Mouse (Mus musculus): ENCODE data around the gene Gprasp2. TPM values are rescaled to one million over a fixed set of nuclear protein-coding genes. Genes with fewer than 3 reads are reported as not detected.
A peak's percentile ranks its signal among the peaks of the same experiment; 100 is the strongest.
"Not testable (repeated sequence)": the region's sequence is repeated elsewhere in the genome, so short reads cannot be mapped to it uniquely, and the experiment has no call there.

Gprasp2 gene
- 2.1 and 3.3 TPM in 2 replicates for polyA plus RNA-seq (2015; fragmentation: Nextera tagmentation; extraction: Ambion mirVana)

DNA sequence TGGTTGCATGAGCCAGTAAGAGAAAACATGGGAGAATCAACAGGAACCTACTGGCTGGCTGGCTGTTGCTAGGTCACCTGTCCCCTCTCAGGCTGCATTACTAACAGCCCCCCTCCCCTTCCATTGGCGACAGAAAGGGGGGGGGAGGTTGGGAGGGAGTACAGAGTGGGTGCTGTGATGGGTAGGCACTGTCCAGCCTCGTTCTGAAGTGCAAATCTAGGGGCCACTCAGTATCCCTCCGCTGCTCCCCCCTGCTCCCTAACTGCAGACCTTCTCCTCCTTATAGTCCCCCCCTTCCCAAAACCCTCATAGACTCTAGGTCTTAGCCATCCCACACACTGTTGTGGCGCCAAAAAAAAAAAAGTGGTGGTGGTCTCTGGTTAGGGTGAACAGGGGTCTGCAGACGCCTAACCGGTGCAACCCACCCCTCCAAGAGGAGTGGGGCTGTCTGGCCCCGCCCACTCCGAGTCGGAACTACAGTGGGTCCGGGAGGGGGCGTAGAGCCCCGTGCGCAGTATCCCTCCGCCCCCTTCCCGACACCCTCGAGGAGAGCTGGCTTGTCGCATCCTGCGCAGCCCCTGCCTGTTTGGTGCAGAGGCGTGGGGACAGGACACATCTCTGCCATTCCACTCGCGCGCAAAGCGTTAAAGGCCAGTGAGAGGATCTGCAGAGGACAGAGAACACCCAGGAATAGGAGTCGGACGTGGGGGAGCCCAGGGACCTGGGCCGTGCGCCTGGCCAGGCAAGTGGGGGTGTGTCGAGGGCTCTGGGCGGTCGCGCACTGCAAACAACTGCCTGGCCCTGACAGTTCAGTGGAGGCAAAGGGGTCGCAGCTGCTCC, at the start of gene Gprasp2:
Gene Gprasp2 (plus strand): TSS at position 514 of the 840 bp plus-strand sequence.
- WGBS, result 26% methylated on average over 13 of the region's 32 CpGs
- not testable (repeated sequence) for DNase-seq (ENCODE audit: low spot score); H3K9ac ChIP-seq (replicated peaks; ENCODE audit: low read depth); H3K9me3 ChIP-seq (ENCODE audit: low read length); H3K27ac ChIP-seq (ENCODE audit: low read length); H3K4me1 ChIP-seq (ENCODE audit: insufficient read depth, low read depth, low read length); H3K27me3 ChIP-seq (replicated peaks; ENCODE audit: insufficient read depth, low read length); H3K36me3 ChIP-seq (ENCODE audit: insufficient read depth, low read length)
- ATAC-seq, result peak; percentile 57
- Histone ChIP-seq H3K4me2 (replicated peaks; ENCODE audit: low read depth, low read length) (peak within 1 kb of the TSS; percentile 56), H3K4me3 (ENCODE audit: low read depth, low read length) (peak within 1 kb of the TSS; percentile 18)

DNA sequence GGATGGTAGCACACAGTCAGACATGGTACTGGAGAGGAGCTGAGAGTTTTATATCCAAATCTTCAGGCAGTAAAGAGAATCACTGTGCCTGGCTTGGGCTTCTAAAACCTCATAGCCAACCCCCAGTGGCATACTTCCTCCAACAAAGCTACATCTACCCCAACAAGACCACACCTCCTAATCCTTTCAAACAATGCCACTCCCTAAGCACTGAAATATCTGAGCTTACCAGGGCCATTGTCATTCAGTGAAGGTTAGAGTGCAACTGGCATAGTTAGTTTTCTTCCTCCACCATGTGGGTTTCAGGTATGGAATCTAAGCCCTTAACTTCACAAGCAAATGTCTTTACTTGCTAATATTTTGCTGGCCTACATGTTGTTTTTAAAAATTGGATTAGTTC, 47.3 kb upstream of the Gprasp2 start:
- Histone ChIP-seq H3K4me2 (replicated peaks; ENCODE audit: low read depth, low read length) (no peak overlapping the region), H3K9me3 (ENCODE audit: low read length) (no peaks in the 10 kb centered on the region), H3K36me3 (ENCODE audit: insufficient read depth, low read length) (no peaks in the 10 kb centered on the region), H3K27ac (ENCODE audit: low read length) (no peak overlapping the region), H3K9ac (replicated peaks; ENCODE audit: low read depth) (no peak overlapping the region), H3K4me3 (ENCODE audit: low read depth, low read length) (no peak overlapping the region), H3K27me3 (replicated peaks; ENCODE audit: insufficient read depth, low read length) (no peaks in the 10 kb centered on the region), H3K4me1 (ENCODE audit: insufficient read depth, low read depth, low read length) (no peaks in the 10 kb centered on the region)
- ATAC-seq (no peak), DNase-seq (ENCODE audit: low spot score) (no peak)
- TF ChIP-seq EP300 (IDR thresholded peaks at IDR 0.05) (no peak), CTCF (IDR thresholded peaks at IDR 0.05) (no peak)

DNA sequence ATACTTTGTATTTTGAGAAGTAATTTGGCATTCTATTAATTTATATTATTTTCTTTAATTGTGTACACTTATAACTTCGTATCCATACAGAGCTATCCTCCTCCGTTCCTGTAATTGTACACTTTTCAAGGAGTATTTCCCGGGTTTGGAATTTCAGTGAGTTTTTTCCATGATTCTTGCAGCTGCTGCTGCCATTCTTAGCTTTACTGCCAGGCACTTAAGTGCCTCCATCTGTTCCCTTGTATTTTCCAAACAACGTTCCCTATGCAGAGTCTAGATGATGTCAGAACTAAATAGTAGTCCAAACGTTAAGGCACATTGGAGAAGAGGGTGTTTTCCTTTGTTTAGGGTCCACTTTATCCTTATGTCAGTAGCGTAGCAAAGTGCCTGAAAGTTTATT, 46.5 kb upstream of the Gprasp2 start:
- 71% methylated on average over 6 of the region's 6 CpGs for WGBS
- Histone ChIP-seq H3K4me3 (ENCODE audit: low read depth, low read length) (no peak overlapping the region), H3K36me3 (ENCODE audit: insufficient read depth, low read length) (no peaks in the 10 kb centered on the region), H3K4me1 (ENCODE audit: insufficient read depth, low read depth, low read length) (no peaks in the 10 kb centered on the region), H3K9ac (replicated peaks; ENCODE audit: low read depth) (no peak overlapping the region), H3K27ac (ENCODE audit: low read length) (no peak overlapping the region), H3K9me3 (ENCODE audit: low read length) (no peaks in the 10 kb centered on the region), H3K27me3 (replicated peaks; ENCODE audit: insufficient read depth, low read length) (no peaks in the 10 kb centered on the region), H3K4me2 (replicated peaks; ENCODE audit: low read depth, low read length) (no peak overlapping the region)
- no peak for DNase-seq (ENCODE audit: low spot score)
- ATAC-seq, result no peak
- TF ChIP-seq EP300 (IDR thresholded peaks at IDR 0.05) (no peak), CTCF (IDR thresholded peaks at IDR 0.05) (no peak)

DNA sequence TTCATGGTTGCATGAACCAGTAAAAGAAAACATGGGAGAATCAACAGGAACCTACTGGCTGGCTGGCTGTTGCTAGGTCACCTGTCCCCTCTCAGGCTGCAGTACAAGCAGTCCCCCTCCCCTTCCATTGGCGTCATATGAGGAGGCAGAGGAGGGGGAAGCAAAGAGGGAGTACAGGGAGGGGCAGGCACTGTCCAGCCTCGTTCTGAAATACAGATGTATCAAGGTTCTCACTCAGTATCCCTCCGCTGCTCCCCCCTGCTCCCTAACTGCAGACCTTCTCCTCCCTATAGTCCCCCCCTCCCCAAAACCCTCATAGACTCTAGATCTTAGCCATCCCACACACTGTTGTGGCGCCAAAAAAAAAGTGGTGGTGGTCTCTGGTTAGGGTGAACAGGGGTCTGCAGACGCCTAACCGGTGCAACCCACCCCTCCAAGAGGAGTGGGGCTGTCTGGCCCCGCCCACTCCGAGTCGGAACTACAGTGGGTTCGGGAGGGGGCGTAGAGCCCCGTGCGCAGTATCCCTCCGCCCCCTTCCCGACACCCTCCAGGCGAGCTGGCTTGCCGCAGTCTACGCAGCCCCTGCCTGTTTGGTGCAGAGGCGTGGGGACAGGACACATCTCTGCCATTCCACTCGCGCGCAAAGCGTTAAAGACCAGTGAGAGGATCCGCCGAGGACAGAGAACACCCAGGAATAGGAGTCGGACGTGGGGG, 43.1 kb upstream of the Gprasp2 start:
- H3K36me3 ChIP-seq (ENCODE audit: insufficient read depth, low read length); H3K9ac ChIP-seq (replicated peaks; ENCODE audit: low read depth); H3K9me3 ChIP-seq (ENCODE audit: low read length); H3K4me1 ChIP-seq (ENCODE audit: insufficient read depth, low read depth, low read length); H3K27me3 ChIP-seq (replicated peaks; ENCODE audit: insufficient read depth, low read length); H3K27ac ChIP-seq (ENCODE audit: low read length): not testable (repeated sequence)
- DNase-seq (ENCODE audit: low spot score) (peak; percentile 29), ATAC-seq (peak; percentile 80)
- Histone ChIP-seq H3K4me3 (ENCODE audit: low read depth, low read length) (peak overlapping the region; percentile 34), H3K4me2 (replicated peaks; ENCODE audit: low read depth, low read length) (peak overlapping the region; percentile 69)
- 15% methylated on average over 17 of the region's 27 CpGs for WGBS

DNA sequence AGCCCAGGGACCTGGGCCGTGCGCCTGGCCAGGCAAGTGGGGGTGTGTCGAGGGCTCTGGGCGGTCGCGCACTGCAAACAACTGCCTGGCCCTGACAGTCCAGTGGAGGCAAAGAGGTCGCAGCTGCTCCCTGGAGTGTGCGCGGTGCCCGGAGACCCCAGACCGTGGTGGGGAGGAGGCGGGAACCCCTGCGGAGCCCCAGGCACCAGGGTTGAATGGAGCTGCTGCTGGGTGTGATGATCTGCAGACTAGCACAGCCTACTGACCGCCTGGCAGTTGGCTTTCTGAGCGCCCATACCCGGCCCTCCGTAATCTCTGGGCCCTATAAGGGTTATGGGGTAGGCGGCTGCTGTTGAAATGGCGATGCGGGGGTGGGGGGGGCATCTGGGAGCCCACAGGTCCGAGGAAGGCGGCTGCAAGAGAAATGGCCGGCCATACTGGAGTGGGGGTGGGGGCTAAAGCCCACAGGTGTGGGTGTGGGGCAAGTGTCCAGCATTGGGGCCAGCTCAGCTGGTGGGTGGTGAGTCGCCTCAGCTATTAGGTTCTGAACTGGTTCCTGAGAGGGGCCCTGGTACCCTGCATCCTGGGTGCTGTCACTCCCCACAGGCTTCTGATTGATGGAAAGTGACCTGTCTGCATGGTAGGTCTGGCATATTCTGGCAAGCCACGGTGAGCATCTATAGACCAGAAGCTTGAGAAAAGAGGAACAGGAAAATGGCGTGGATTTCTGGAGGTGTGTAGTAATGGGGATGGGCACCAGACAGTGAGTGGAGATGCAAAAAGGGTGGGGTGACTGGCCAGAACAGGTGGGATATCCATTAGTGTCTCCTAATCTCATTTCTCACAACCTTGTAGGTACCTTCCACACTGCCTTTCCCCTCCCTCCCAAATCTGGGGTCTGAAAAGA, 42.3 kb upstream of the Gprasp2 start:
- not testable (repeated sequence) for H3K36me3 ChIP-seq (ENCODE audit: insufficient read depth, low read length); H3K4me1 ChIP-seq (ENCODE audit: insufficient read depth, low read depth, low read length); H3K27ac ChIP-seq (ENCODE audit: low read length); H3K9me3 ChIP-seq (ENCODE audit: low read length); H3K27me3 ChIP-seq (replicated peaks; ENCODE audit: insufficient read depth, low read length)
- 0 out of 2 replicates have a peak overlapping the region, but pooled peaks have one; percentile 26 for H3K9ac ChIP-seq (replicated peaks; ENCODE audit: low read depth)
- ATAC-seq (peak; percentile 58), DNase-seq (ENCODE audit: low spot score) (peak; percentile 5)
- 13% methylated on average over 19 of the region's 26 CpGs for WGBS
- peak overlapping the region; percentile 69 for H3K4me2 ChIP-seq (replicated peaks; ENCODE audit: low read depth, low read length)
- peak overlapping the region; percentile 34 for H3K4me3 ChIP-seq (ENCODE audit: low read depth, low read length)

DNA sequence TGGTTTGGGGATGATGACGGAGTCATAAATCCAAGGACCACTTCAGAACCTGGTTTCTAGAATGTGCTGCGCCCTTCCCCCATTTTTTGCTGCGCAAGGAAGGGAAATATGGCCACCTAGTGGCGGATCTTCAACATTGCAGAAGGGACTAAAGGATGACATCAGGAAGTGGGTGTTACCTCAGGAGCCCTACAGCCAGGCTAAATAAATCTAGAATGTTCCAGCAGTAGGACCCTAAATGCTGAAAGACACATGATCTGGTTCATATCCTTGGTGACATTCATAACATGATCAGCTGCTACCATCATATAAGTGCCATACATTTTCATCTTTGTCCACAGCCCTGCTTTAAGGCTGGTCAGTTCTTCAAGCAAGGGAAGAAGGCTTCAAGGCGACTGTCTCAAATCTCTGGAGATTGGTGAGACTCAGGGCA, 41.6 kb upstream of the Gprasp2 start, which contains the start of gene Bhlhb9:
Gene Bhlhb9 (plus strand): TSS at position 383 of the 433 bp plus-strand sequence.
- H3K36me3 ChIP-seq (ENCODE audit: insufficient read depth, low read length); H3K27me3 ChIP-seq (replicated peaks; ENCODE audit: insufficient read depth, low read length); H3K27ac ChIP-seq (ENCODE audit: low read length); H3K9me3 ChIP-seq (ENCODE audit: low read length); H3K4me1 ChIP-seq (ENCODE audit: insufficient read depth, low read depth, low read length): not testable (repeated sequence)
- Histone ChIP-seq H3K4me3 (ENCODE audit: low read depth, low read length) (peak within 1 kb of the TSS; percentile 34), H3K4me2 (replicated peaks; ENCODE audit: low read depth, low read length) (peak within 1 kb of the TSS; percentile 69), H3K9ac (replicated peaks; ENCODE audit: low read depth) (0 out of 2 replicates have a peak within 1 kb of the TSS, but pooled peaks have one; percentile 26)
- WGBS, result 3% methylated on average over 2 of the region's 5 CpGs
- DNase-seq (ENCODE audit: low spot score) (peak; percentile 69), ATAC-seq (peak; percentile 39)
- peak; percentile 72 for TF ChIP-seq CTCF (IDR thresholded peaks at IDR 0.05)

Measured in lung, postnatal 0 days (tissue).